Mouse (Mus musculus) lung, postnatal 10 days (tissue): ENCODE data around the gene Galnt16.

Experiments
- DNase-seq: peaks from one replicate; pipeline ENCODE4 v3.0.0; 2021

The Galnt16 gene

DNA sequence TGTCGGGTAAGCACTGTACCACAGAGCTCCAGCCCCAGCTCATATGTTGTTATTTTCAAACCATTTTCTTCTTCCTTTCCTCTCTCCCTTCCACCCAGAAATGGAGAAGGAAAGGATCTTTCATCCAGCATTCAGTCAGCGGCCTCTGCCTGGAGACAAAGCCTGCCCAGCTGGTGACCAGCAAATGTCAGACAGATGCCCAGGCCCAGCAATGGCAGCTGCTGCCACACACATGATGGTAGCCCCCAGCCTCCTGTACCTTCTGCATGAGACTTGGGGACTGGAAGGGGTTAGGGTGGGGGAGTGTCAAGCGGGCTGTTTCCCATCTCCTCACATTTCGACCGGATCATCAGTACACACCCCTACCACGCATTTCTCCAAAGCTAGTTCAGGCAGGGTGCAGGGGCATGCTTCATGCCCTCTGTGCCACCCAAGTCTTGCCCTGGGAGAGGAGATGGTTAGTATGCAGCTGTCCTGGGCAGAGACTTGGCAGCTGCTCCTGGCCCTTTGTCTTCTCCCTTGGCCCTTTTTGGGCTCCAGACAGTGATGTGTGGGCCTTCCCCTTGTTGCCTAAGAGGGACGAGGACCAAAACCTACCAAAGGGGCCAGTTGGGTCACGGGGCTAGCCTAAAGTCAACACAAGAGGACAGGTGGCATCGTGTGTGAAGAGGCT is 83.7 kb downstream of the Galnt16 start:
- no peak for DNase-seq

DNA sequence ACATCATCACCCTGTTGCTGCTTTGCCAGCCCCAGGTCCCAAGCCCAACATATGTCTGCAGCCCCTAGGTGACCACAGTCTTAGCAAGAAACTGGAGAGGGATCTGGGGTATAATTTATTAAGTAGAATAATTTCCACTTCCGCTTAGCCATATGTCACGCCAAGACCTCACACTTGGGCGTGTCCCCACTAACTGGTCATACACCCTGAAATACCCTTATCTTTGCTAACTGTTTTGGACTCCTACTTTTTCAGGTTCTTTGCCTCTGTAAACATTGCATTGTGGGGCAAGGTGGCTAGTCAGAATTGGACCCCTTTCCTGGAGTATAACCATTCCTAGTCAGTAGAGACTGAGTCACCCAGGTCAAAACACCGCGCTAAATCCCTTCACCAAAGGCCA is 84.4 kb downstream of the Galnt16 start:
- DNase-seq: no peak

DNA sequence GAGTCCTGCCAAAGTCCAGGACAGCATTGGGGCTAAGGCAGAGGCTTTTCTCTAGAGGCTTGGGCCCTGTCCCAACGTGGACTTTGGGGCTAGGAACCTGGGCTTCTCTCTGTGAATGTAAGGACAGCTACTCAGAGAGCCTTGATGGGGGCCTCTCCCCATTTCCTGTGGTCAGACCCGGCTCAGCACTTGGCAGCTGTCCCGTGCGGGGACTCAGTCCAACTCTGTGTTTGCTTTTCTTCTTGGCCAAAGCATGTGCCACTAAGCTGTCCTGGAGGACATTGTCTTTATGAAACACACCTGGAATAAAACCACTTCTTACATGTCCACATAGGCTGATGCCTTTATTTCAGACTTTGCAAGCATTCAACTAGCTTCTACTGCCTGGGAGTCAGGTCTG is 85.5 kb downstream of the Galnt16 start:
- peak; percentile 87 for DNase-seq

DNA sequence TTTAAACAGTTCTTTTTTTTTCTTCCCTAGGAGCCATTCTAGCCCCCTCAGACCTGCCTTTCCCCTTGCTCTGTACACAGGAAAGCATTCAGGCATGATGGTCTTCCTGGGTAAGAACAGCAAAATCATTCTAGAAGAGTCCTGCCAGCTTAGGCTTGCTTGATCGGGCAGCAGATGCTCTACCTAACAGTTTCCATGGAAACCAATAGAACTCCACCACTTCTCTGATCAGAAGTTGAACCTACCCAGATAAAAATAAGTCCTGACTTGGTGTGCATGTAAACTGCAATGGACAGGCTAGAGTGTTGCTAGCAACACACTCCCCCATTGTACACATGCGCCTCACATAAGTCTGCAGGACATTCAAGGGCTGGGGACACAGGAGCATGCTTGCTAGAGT is 86.1 kb downstream of the Galnt16 start:
- no peak for DNase-seq

DNA sequence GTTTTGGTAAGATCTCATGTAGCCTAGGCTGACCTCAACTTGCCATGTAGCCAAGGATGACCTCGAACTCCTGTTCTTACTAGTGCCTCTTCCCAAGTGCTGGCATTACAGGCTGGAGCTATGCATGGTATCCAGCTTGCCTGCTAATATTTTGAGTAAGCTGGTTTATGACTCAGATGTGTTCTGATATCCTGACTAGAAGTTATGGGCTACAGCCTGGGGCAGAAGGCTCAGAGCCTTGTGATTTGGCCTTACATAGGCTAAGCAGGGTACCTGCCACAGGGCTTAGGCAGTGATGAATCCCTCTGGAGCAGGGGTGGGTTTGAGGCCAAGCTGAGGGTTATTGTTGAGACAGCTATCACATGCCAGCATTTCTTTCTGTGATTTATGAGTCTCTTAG is 90.5 kb downstream of the Galnt16 start:
- no peak for DNase-seq

DNA sequence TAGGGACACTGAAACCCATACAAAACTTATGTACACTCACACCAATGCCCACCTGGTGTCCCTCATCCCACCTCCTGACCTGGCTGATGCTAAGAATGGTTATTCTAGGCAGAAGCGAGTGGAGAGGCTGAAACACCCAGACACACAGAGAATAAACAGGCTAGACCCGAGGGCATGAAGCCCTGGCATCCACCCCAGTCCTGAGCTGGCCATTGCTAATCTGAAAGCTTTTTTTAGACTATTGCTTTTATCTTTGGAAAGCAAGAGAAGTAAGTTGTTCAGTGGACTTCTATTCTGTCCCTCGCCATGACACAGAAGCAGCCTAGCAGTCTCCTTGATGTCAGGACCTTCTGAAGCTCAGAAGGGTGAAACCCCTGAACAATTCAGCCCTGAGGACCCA is 91.9 kb downstream of the Galnt16 start:
- DNase-seq: no peak

DNA sequence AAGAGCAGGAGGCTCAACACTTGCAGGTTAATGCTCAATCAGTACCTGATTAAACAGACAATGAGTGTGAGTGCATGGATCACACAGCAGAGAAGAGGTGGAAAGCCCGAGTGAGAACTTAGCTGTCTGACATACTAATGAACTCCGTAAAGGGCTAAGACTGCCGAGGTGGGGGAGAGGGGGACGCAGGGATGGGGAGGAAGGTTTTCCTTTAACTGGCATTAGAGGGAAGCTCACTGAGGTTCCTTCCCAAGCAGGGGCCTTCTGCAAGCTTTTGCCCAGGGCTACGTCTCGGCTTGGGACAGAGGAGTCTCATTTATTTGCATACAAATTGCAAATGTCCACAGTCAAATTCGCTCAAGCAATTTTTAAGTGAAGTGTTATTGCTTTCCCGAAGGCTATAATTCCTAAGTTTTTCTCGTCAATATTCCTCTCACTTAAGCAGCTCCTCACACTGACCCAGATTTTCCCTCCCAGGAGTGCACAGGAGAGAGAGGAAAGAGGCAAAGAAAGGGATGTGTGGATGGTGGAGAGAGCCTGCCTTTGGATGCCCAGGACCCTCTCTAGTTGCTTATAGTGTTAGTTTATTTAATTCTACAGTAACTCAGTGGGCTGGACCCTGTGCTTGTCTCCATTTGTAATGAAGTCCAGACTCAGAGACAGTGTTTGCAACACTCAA is 94.2 kb downstream of the Galnt16 start:
- no peak for DNase-seq

DNA sequence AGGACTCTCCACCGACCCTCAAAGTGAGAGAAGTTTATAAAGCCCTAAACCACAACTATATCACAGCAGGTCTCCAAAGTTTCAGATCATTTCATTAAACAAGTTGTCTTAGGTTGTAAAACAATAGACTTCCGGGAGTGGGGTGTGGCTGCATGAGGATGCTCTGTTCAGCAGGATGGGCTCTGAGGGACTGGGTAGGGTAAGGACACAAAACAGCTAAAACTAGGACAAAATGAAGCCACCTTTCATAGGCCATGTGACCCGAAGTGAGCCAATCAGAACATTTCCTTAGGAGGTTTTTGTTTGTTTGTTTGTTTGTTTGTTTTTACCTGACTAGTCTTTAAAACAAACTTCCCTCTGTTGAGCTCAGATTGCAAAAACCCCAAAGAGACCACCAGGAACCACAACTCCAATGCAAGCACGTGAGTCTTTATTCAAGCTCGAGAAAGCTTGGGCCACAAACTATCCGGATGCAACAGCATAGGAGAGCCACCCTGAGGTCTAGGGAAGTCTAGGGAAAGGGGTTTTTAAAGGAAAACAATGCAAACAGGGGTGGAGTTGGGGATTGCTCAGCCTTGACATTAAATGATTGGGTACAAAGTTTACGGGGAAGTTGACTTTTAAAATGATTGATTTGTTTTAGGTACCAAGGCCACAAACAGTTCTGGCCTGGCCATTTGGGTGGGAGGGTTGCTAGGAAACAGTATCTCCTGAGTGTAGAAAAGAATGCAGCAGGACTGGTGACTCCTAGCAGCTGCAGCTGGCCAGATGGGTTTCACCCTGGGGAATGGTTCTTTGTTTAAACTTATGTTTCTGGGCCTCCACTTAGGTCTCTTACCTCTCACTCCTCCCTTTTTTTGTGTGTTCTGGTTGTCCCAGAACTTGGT is 97.5 kb downstream of the Galnt16 start:
- no peak for DNase-seq

DNA sequence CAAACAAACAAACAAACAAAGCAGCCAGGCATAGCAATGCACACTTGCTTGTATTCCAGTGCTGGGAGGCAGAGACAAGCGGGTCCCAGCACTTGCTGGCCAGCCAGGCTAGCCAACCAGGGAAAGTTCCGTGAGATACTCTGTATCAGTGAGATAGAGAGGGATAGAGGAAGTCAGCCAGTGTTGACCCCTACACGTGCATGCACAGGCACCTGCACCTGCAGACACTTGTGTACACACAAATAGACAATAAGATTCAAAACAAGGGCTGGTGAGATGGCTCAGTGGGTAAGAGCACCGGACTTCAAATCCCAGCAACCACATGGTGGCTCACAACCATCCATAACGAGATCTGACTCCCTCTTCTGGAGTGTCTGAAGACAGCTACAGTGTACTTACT is 102.4 kb downstream of the Galnt16 start:
- DNase-seq: no peak

DNA sequence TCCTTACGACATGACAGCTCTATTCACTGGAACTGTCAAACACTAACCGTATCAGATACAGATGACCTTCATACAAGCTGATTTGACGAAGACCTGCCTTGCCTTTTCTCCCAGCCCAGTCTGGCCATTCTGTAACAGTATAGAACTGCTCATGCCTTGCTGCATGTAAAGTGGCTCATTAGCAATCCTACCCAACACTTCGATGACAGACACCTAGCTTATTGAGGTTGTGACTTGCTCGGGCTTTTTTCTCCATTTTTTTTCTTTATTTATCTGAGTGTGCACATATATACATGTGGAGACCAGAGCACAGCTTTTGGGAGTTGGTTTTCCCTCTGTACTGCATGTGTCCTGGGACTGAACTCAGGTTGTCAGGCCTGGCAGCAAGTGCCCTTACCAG is 113.7 kb downstream of the Galnt16 start:
- DNase-seq: no peak

DNA sequence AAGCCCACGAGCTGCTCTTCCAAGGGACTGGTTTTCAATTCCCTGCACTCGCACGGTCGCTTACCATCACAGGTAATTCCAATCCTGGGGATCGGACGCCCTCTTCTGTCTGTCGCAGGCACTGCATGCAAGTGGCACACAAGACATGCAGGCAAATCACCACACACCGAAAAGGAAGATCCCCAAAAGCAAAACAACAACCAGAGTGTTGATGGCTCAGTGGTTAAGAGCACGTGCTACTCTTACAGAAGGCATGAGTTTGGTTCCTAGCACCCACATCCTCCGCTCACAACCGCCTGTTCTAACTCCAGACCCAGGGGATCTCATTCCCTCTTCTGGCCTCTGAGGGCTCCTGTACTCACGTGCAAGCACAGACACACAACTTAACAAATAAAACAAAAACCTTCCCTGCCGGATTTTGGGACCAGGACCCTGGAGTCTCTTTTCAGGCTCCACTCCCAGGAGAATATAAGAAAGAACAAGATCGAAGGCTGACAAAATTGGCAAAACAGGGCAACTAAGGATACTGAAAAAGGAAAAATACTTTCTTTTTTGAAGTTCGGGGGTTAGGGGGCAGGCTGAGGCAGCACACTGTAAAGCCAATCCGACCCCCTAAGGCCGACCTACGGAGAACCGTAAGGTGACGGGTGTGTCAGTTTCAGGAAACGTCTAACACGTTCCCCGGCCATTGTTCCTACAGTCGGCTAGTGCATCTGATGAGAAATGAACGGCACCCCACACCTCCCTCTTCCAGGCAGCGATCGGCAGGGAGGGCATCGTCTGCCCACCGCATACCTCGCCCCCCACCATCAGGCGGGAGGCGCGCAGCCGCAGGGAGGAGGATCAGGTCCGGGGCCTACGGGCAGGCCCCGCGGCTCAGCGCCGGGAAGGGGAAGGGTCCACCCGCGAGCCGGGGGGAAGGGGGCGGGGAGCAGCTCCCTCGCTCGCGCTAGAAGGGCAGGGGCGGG is 124.9 kb downstream of the Galnt16 start:
- DNase-seq: peak; percentile 66

DNA sequence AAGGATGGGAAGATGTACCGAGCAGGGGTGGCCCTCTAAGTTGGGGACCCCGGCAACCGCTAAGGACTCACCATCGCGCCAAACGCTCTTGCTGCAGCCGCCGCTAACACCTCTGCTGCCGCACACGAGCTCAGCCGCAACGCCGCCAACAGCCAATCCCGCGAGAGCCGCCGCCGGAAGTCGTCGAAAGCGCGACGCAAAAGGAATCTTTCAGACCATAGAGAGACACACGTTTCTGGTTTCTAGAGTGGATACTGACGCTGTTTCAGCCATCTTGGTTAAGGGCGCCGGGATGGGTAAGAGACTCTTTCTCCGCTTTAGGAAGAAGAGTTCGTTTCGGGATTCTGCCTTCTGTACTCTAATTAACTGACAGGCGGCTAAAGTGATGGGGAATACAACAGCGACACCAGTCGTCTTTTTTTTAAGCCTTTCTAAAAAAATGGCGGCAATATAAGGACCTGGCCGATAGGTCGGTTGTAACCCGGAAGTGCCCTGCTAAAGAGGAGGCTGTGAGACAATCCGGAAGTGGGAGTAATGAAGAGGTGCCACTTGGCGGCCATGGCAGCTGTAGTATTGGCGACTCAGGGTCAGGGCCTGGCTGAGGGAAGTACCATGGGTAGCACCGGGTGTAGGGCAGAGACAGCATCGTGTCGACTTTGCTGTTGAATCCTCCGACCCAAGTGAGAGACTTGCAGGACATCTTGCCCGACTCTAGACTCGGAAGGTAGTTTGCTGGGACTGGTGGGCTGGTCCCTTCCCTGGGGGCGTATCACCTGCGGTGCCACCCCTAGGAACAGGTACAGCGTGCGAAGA is 125.8 kb downstream of the Galnt16 start, which contains the start of the genes Slc39a9 and Erh:
Slc39a9 (plus strand) TSS at position 191 of the 813 bp plus-strand sequence.
Erh (minus strand) TSS at position 649 of the 813 bp plus-strand sequence.
- DNase-seq: peak; percentile 95

DNA sequence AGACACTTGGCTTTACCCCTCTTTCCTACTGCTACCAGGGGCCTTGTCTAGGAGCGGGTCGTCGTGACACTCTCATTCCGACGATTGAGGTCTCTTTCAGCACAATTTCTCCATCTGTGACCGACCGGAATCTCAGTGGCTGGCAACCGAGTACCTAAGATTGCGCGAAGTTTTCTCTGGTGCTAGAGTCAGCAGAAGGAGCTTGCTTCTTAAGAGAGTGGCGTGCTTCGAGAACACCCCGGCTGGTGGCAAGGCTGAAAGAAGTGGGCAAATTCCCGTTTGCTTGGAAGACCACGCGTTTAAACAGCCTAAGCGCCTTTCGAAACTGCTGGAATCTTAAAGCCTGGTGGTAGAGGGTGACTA is 126.4 kb downstream of the Galnt16 start:
- no peak for DNase-seq

DNA sequence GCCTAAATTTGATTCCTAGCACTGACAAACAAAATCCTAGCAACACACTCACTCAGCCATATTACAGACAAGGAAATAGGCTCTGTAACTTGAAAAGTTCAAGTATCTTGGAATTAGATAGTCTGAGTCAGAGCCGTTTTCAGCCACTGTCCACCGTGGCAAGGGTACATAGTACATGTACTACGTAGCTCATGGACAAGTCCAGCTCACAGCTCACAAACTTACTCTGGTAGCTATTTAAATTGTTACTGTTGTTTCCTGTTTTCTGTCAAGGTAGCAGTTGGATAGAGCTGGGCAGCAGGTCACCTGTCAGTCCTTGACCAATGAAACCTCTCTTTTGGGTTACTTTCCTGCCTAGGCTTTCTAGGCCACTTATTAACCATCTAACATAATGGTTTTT is 128.3 kb downstream of the Galnt16 start:
- DNase-seq: no peak

DNA sequence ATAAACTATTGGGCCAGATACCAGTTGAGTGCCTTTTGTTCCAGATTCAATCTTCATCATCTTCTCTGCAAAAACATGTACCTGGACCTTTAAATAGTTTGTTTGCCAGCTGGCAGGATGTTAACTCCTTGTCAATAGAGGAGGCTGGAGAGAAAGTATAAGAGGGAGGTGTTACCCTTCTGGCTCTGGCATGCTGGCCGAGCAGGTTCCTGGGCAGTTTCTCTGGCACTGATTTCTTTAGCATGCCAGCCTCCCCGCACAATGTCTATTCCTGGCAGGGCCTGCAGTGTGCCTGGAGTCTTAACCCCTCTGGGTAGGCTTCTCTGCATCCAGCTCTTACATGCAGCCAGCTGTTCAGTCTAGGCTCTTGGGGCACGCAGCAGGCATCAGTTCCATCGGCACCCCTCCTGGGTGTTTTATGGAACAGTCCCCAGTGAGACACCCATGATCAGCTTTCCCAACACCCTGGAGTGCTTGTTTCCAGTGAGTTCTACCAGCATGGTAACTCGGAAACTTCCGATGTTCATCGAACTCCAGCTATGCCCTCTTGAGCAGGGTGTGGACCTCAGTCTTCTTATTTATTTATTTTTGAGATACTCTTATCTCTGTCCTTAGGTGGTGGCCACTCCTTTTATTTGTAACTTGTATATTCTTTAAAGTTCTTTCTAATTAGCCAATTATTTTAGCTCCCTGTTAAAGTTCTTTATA is 136.0 kb downstream of the Galnt16 start:
- peak; percentile 66 for DNase-seq

DNA sequence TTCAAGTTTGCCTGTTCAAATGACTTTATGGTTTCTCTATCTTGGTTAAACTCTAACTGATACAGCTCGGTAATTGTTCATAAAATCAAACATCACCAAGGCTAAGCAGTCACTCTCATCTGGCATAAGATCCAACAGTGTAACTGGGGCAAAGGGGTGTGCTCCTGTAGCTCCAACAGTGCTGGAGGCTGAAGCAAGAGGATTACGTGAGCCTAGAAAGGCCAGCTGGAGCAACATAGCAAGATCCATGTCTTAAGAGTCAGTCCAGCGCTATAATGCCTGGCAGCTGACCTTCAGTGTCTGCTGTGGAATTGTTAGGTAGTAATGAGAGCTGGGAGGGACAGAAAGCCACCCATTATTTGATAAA is 136.6 kb downstream of the Galnt16 start:
- no peak for DNase-seq

DNA sequence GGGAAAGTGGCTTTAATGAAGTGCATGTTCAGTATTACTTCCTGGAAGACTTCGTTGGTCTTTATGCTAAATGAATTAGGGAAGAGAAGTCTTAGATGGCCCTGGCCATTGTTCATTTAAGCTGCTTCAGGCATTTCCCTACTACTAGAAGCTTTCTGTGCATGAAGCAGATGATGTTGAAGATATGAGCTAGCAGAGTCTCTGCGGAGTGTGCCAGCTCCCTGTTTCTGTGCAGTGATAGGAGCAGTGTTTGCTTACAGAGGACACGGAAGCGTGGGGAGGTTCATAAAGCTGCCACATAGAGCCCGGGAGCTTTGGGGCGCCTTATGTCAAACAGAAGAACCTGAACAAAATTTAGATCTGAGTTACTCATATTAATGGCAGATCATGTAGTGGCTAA is 140.6 kb downstream of the Galnt16 start:
- no peak for DNase-seq

DNA sequence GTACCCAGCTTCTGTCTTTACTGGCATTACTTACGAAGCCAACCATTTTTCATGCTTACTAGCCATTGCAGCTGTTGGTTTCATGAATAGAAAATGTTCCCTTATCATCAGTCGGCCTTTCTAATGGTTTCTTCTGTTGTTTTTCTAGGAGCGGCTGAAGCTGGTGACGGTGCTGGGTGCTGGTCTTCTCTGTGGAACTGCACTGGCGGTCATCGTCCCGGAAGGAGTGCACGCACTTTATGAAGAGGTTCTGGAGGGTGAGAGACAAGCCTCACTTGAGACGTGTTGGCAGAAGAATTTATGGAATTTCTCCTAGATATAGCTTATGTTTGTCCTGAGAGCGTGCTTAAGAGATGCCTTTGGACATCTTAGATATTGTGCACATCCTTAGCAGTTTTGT is 144.2 kb downstream of the Galnt16 start:
- no peak for DNase-seq

DNA sequence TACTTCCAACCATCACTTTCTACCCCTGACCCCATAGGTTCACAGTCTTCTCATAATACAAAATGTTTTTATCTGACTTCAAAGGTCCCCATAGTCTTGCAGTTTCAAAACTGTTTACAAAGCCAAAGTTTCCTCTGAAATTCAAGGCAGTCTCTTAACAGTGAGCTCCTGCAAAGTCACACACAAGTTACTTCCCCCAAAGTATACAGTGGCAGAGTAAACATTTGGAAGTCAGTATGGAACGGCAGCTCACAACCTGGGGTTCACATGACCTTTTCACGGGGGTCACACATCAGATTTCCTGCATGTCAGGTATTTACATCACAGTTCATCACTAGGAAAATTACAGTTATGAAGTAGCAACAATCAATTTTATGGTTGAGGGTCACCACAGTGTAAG is 145.9 kb downstream of the Galnt16 start:
- DNase-seq: no peak

DNA sequence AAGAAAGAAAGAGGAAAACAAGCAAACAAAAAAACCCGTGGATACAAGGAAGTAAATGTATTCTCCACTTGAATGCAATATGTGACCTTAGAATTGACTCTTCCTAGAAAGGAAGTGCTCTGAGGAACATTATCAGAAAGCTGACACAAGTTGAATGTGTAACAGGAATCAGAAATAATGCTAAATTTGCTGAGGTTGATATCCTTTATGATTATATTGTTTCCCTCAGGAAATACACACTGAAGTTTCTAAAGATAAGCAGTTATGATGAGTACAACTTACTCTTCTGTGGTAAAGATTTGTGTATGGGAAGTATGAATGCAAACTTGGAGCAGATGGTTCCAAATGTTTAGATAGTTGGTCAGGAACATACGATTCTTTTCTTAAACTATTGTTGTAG is 150.3 kb downstream of the Galnt16 start:
- no peak for DNase-seq

DNA sequence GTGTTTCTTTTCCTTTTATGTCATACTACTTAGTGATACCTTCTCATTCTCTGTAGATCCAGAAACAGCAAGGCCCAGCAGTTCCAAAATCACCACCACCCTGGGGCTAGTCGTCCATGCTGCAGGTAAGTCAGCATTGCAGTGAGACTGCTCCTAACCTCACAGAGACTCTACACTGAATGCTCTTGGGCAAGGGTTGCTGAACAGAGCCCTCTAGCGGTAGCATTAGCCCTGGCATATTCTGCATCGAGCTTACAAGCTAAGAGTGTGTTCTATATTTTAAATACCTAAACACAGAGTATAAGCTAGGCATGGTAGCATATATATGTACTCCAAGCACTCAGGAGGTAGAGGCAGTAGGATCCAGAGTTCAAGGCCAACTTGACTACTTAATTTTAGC is 155.1 kb downstream of the Galnt16 start:
- peak; percentile 74 for DNase-seq
